Mouse (Mus musculus) lung, adult 2 months (tissue): ENCODE results near the gene B9d1.

Source experiments
- CTCF ChIP-seq: fragments of 200-500 bp; IDR thresholded peaks from 2 replicates; pipeline ENCODE4 v1.5.1; 2011; ENCODE audit warnings: mild to moderate bottlenecking, low read length, control low read depth; ENCODE audit not compliant: insufficient read depth
- POLR2A ChIP-seq: fragments of 200-500 bp; IDR thresholded peaks from 2 replicates; pipeline ENCODE4 v1.6.1; 2011; ENCODE audit warnings: low read depth, mild to moderate bottlenecking, control low read depth, low read length, borderline replicate concordance; ENCODE audit errors: extremely low read depth

- TF ChIP-seq POLR2A (no peak), CTCF (no peak)
These were observed 30.6 kb downstream of the B9d1 start for GRCm38 (mm10) chr11:61535530-61535929.
